Mouse (Mus musculus): Measurements from ENCODE around the gene Tex2. TPM values are rescaled to one million over a fixed set of nuclear protein-coding genes. Genes with fewer than 3 reads are reported as not detected.

Tex2 gene
- polyA plus RNA-seq, 1 experiment from 2014 or later = 16.0 TPM

DNA sequence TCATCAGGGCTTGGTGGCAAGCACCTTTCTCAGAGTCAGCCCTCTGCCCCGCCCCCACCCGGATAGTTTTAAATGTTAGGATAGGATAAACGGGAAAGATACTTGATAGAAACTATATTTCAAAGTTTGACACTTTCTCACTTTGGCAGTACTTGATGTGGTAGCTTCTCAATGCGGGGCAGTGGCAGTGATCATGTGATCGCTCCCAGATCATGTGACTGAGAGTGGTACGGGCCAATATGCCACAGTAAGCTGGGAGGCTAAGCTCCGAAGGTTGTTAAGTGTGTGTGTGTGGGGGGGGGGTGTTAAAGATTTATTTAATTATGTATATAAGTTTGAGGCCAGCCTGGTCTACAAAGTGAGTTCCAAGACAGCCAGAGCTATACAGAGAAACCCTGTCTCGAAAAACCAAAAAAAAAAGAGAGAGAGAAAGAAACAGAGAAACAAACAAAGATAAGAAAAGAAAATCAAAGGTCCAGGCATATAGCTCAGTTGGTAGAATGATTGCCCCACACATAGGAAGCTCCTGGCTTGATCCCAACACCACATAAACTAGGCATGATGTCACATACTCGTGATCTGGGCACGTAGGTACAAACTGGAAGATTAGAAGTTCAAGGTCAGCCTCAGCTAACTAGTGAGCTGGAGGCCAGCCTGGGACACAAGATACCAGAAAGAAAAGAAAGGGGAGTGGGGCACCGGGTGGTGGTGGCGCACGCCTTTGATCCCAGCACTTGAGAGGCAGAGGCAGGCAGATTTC, 4.8 kb upstream of the Tex2 start:
- ATAC-seq = no peak
- DNase-seq (ENCODE audit: low read depth, low spot score) = no peak
- H3K27me3 ChIP-seq = no peaks in the 10 kb centered on the region
- in situ Hi-C loops (cut with MboI; ENCODE audit: low pct_unique_long_range_greater_than_20kb) = no loop called here
- CTCF ChIA-PET = interaction anchor here (1.2 to 1.5 kb wide), 2 partner anchors 59 to 61 kb away, joined by 3 read pairs; no protein-coding TSS in a partner anchor
- no peak for TF ChIP-seq CTCF (IDR thresholded peaks at IDR 0.05)
- POLR2A ChIA-PET = interaction anchor here (0.6 to 1.2 kb wide), 4 partner anchors 17 to 277 kb away, joined by 3 to 5 read pairs (median 3); no protein-coding TSS in a partner anchor

DNA sequence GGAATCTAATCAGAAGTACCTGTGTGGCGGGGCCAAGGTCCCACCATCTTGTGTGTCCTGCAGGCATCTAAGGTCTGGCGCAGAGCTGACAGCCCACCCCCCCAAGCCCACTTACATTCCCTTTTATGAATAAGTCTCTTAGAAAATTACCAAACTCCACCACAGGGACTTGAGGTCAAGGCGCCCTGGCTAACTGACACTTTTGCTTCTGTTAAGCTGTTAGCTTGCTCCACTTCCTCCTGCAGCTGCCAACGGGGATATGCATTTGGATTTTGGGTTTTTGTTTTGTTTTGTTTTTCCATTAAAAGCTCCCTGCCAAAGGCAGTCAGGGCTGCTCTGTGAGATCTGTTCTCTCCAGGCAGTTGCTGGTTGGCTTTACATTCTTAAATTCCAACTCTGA, 2.3 kb upstream of the Tex2 start:
- in situ Hi-C loops (cut with MboI; ENCODE audit: low pct_unique_long_range_greater_than_20kb) = no loop called here
- no peak for ATAC-seq
- ChIA-PET POLR2A (no interaction called here), CTCF (interaction anchor here (1.1 kb wide), 1 partner anchor 108 kb away, joined by 3 read pairs; no protein-coding TSS in a partner anchor)
- no peak for TF ChIP-seq CTCF (IDR thresholded peaks at IDR 0.05)
- no peaks in the 10 kb centered on the region for H3K27me3 ChIP-seq
- no peak for DNase-seq (ENCODE audit: low read depth, low spot score)

DNA sequence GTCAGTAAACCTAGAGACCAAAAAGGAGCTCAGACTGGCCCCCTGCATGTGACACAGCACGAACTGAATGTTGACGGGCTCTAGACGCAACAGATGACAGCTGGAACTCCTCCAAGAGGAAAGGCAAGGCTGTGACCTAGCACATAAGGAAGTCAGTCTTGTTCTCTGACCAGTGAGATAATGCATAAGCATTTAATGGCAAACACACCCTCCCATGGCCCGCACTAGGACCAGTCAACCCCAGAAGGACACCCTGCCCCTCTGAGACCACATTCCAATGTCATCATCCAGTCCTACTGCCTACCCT, 1.1 kb upstream of the Tex2 start:
- CTCF ChIA-PET = no interaction called here
- TF ChIP-seq CTCF (IDR thresholded peaks at IDR 0.05) = no peak
- ATAC-seq = no peak

DNA sequence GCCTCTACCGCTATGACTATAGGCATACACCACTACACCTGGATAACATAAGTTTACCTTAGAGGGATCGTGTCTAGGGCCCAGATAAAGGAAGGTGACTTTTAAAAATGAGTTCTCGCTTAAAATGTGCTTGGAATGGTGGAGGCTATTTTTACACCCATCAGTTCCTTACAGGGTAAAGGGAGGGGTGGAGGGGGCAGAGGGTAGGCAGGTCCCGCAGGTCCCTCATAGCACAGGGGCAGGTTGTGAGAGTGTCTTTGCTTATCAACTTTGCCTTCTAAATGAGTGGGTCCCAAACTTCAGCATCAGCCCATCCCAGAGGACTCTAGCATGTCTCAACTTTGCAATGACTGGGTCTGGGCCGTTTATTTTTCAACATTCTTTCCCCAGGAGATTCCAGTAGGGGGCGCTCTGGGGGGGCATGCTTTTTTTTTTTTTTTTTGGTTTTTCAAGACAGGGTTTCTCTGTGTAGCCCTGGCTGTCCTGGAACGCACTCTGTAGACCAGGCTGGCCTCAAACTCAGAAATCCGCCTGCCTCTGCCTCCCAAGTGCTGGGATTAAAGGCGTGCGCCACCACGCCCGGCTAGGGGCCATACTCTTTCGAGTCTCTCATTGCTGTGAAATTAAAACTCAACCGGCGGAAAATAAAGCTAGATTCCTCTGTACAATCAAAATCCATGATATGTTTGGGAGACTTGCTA, 565 bp upstream of the Tex2 start:
- ATAC-seq (no peak), DNase-seq (ENCODE audit: low read depth, low spot score) (no peak)
- no peak for TF ChIP-seq CTCF (IDR thresholded peaks at IDR 0.05)
- no peaks in the 10 kb centered on the region for H3K27me3 ChIP-seq
- ChIA-PET CTCF (interaction anchor here (0.9 to 1.2 kb wide), 3 partner anchors 51 to 123 kb away, joined by 3 read pairs; no protein-coding TSS in a partner anchor), POLR2A (no interaction called here)
- in situ Hi-C loops (cut with MboI; ENCODE audit: low pct_unique_long_range_greater_than_20kb) = no loop called here

More for the DNA sequence above, 1.1 kb upstream of the Tex2 start:
- H3K27me3 ChIP-seq = no peaks in the 10 kb centered on the region
- POLR2A ChIA-PET = no interaction called here
- in situ Hi-C loops (cut with MboI; ENCODE audit: low pct_unique_long_range_greater_than_20kb) = no loop called here
- no peak for DNase-seq (ENCODE audit: low read depth, low spot score)

DNA sequence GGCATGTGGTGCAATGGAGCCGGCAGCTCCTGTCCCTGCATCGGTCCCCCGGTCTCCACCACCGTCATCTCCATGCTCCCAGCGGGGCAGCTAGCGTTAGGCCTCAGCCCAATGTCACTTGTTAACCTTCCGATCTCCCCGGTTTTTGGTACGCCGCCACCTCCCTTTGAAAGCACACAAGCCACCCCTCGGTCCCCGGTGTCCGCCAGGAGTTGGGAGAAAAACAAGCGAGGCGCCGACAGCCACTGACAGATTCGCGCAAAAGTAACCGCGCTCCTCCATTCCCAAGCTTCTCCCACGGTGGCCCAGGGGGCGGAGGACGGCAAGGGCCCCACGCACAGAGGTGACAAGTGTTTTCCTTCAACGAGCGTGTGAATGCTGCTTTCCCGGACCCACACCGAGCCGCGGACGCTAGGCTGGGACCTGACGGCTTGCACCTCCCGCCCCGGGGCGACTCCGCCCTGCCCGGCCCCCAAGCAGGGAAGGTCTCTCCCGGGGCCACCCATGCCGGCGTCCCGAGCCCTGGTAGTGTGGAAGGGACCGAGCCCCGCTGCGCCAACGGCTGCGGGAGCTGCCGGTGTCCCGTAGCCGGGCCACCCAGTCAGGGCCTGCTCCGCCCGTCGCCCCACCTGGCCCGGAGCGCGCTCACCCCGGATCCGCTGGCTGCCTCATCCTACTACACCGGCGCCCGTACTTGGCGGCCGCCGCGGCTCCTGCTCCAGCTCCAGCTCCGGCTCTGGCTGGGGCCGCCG, 838 bp downstream of the Tex2 start:
- no peak for TF ChIP-seq CTCF (IDR thresholded peaks at IDR 0.05)
- no peaks in the 10 kb centered on the region for H3K27me3 ChIP-seq
- in situ Hi-C loops (cut with MboI; ENCODE audit: low pct_unique_long_range_greater_than_20kb) = no loop called here
- ChIA-PET POLR2A (interaction anchor here (0.8 to 1.5 kb wide), 3 partner anchors 40 to 111 kb away, joined by 3 to 4 read pairs (median 3); no protein-coding TSS in a partner anchor), CTCF (interaction anchor here (0.7 to 1.2 kb wide), 5 partner anchors 14 to 154 kb away, joined by 3 read pairs; no protein-coding TSS in a partner anchor)
- ATAC-seq (peak; percentile 59), DNase-seq (ENCODE audit: low read depth, low spot score) (no peak)

DNA sequence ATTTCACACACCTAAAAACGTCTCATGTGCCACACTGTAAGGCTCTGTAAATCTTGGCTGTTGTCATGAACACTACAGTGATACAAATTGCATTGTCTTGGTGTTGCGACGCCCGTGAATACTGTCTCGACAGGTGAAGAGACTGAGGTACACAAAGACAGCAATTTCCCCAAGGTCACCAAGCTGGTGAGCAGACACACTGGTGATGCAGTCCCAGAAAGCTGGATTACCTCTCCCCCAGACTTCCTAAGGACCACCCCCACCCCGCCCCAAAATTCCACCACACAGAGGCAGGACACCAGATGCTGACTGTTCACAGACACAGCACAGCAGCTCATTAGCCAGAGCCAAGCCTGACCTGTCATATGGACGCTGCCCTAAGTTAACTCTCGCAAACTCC, 3.5 kb downstream of the Tex2 start:
- no peak for TF ChIP-seq CTCF (IDR thresholded peaks at IDR 0.05)
- ATAC-seq (no peak), DNase-seq (ENCODE audit: low read depth, low spot score) (no peak)
- POLR2A ChIA-PET = no interaction called here
- H3K27me3 ChIP-seq = no peaks in the 10 kb centered on the region
- CTCF ChIA-PET = interaction anchor here (1.0 to 1.6 kb wide), 4 partner anchors 14 to 50 kb away, joined by 3 read pairs; no protein-coding TSS in a partner anchor
- in situ Hi-C loops (cut with MboI; ENCODE audit: low pct_unique_long_range_greater_than_20kb) = no loop called here

DNA sequence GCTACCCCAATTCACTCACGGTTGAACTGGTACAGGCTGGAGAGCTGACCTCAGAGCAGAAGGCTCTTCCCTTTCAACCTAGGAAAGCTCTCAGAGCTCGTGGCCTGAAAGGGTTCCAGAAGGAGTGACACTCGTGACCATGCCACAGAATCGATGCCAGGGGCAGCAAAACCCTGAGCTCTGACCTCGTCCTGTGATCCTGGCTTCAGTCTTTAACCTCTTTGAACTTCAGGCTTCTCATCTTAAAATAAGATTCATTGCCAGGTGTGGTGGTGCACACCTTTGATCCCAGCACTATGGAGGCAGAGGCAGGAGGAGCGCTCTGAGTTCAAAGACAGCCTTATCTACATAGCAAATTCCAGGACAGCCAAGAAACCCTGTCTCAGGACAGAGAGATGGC, 5.9 kb downstream of the Tex2 start:
- H3K27me3 ChIP-seq = no peaks in the 10 kb centered on the region
- ATAC-seq (no peak), DNase-seq (ENCODE audit: low read depth, low spot score) (no peak)
- in situ Hi-C loops (cut with MboI; ENCODE audit: low pct_unique_long_range_greater_than_20kb) = no loop called here
- ChIA-PET CTCF (interaction anchor here (1.1 to 1.2 kb wide), 2 partner anchors 34 to 43 kb away, joined by 3 read pairs; no protein-coding TSS in a partner anchor), POLR2A (no interaction called here)
- TF ChIP-seq CTCF (IDR thresholded peaks at IDR 0.05) = no peak

DNA sequence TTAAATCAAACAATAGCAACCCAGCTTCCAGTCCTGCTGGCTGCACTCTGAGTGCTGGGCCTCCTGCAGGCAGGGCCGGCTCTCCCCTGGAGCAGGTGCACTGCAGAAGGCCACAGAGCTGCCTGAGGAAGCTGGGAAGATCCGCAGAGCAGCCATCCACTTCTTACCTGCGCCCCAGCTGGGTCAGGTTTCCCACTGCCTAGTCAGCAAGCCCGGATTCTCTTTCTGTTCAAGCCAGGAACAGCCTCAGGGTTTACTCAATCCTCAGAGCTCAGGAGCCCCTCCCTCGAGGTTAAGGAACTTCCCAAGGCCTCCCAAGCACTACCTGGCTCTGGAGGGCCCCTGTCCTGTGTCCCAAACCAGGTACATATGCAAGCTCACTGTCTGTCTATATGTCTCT, 7.2 kb downstream of the Tex2 start:
- in situ Hi-C loops (cut with MboI; ENCODE audit: low pct_unique_long_range_greater_than_20kb) = no loop called here
- TF ChIP-seq CTCF (IDR thresholded peaks at IDR 0.05) = no peak
- ChIA-PET CTCF (no interaction called here), POLR2A (no interaction called here)
- H3K27me3 ChIP-seq = no peaks in the 10 kb centered on the region
- ATAC-seq = no peak
- DNase-seq (ENCODE audit: low read depth, low spot score) = no peak

DNA sequence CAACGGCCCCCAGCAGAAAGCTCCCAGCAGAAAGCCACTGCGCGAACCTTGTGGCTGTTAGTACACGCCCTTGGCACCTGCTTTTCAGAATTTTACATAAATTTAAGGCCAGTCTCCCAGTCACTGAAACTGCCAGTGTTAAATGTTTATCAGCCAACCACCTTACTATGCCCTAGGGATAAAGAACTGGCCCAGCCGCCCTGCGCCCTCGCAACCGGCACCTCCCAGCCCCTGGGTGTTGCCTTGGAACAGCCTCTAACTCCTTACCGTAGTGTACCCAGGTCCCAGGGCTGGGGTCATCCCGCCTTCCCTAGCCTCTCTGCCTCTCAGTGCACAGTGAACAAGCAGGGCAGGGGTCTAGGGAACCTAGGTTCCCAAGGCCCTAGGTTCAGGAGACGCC, 10.0 kb downstream of the Tex2 start:
- in situ Hi-C loops (cut with MboI; ENCODE audit: low pct_unique_long_range_greater_than_20kb) = no loop called here
- CTCF ChIA-PET = no interaction called here
- no peak for TF ChIP-seq CTCF (IDR thresholded peaks at IDR 0.05)
- DNase-seq (ENCODE audit: low read depth, low spot score) (no peak), ATAC-seq (no peak)
- POLR2A ChIA-PET = no interaction called here
- no peaks in the 10 kb centered on the region for H3K27me3 ChIP-seq

DNA sequence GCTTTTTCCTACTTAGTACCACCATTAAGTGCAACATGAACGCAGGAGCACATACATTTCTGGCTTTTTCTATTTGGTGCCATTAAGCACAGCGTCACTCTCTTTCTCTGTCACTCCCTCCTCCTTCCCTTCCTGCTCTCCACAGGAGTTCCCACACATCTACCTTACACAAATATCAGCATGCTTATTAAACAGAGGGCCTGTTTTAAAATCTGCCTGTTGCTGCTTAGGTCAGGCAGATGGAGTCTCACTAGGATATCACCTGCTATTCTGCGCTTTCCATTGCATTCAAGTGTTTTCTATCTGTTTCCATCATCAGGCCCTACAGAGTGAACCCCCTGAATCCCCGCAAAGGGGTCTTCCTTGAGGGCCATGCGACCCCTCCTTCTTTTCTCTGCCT, 13.1 kb downstream of the Tex2 start:
- DNase-seq (ENCODE audit: low read depth, low spot score) (no peak), ATAC-seq (no peak)
- in situ Hi-C loops (cut with MboI; ENCODE audit: low pct_unique_long_range_greater_than_20kb) = no loop called here
- H3K27me3 ChIP-seq = no peaks in the 10 kb centered on the region
- ChIA-PET POLR2A (no interaction called here), CTCF (no interaction called here)
- TF ChIP-seq CTCF (IDR thresholded peaks at IDR 0.05) = no peak

DNA sequence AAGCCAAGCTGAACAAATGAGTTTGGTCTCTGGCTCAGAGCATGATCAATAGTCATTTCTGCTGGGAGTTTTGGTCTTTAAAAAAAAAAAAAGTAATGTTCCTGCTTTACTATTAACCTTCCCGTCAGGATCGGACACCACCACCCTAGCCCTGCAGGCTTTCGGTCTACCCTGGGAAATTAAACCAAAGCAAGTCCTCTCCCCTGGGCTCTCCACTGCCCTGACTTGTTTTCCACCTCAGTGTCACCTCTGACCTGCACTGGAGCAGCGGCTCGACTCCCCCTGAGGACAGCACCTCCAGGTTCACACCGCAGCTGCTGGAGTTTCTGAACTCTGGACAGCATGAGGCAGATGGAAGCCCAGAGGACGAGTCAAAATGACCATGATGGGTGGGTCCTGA, 13.9 kb downstream of the Tex2 start:
- ATAC-seq (no peak), DNase-seq (ENCODE audit: low read depth, low spot score) (no peak)
- in situ Hi-C loops (cut with MboI; ENCODE audit: low pct_unique_long_range_greater_than_20kb) = no loop called here
- no peak for TF ChIP-seq CTCF (IDR thresholded peaks at IDR 0.05)
- POLR2A ChIA-PET = no interaction called here
- CTCF ChIA-PET = no interaction called here
- no peaks in the 10 kb centered on the region for H3K27me3 ChIP-seq

Data from Patski (cell line).